Mouse (Mus musculus) cortical plate, adult 2 months (tissue): ENCODE measurements around the gene Ehd1.

ENCODE experiments used
- CTCF ChIP-seq: fragments of 200-500 bp; IDR thresholded peaks from 2 replicates; pipeline ENCODE4 v1.5.1; 2011; ENCODE audit warnings: mild to moderate bottlenecking, control low read depth, low read length; ENCODE audit not compliant: insufficient read depth; ENCODE audit errors: extremely low read depth
- POLR2A ChIP-seq: fragments of 200-500 bp; IDR thresholded peaks from 2 replicates; pipeline ENCODE4 v1.6.1; 2011; ENCODE audit warnings: mild to moderate bottlenecking, low read length, control low read depth; ENCODE audit not compliant: insufficient read depth; ENCODE audit errors: extremely low read depth

DNA sequence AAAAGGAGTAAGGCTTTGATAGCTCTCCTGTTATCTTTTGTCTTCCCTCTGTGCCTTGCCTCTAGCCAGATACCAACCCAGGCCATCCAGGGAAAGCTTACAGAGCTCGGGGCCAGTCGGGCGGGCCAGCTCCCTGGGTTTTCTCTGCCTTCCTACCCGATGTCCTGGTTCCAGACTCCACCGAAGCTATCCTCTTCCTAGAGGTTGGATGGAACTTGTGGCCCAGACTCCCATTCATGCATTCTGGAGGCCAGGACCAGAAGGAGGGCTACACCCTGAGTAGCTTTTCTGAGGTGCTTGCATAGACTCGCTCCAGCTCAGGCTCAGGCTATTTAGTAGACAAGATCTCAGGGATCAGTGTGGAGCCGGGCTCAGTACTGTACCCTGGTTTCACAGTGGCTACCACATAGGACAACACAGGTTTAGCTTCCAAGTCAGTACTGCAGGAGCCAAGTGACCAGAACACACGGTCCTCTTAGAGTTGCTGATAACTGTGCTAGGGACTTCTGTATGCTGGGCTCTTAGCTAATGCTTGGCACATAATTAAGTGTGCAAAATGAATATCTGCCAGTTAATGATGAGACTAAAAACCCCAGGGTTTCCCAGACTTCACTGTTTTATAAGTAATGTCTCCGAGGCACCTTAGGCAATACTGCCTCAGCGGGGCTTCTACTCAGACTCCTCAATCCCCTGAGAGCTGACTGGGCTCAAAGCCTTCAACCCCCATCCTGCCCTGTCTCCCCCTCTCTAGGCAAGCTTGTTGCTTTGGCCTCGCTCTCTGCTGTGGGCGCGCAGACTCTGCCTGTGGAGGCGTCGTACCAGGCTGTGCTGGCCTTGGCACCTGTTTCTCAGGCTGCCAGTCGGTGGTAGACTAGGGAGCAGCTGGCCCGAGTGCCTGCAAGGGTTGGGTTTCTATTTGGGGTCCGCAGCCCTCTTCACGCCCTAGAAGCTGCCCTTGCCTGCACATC is 10.2 kb downstream of the Ehd1 start:
- TF ChIP-seq CTCF = no peak
- no peak for TF ChIP-seq POLR2A
